Mouse (Mus musculus): ENCODE data around the gene Slc45a1. TPM values are rescaled to one million over a fixed set of nuclear protein-coding genes. Genes with fewer than 3 reads are reported as not detected.
A peak's percentile ranks its signal among the peaks of the same experiment; 100 is the strongest.

The Slc45a1 gene
- polyA plus RNA-seq, 1 experiment, result 0.42 TPM

DNA sequence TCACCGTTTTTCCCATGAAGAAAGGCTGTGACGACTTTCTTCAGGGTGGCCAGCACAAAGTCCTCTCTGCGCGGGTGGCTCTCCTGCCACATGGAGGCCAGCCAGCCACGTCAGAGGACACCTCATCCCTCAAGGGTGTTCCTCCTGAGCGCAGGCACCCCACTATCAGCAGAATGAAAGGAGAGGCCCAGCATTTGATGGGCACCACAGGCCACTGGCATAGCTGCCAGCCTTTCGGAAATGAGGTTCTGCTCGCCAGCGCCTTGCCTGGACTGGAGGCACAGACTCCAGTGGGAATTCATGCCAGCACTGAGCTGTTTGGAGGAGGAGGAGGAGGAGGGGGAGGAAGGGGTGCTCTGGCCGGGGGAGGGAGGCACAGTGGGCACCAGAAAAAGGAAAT, 16.4 kb downstream of the Slc45a1 start:
- no peak for TF ChIP-seq CTCF (IDR thresholded peaks at IDR 0.05; ENCODE audit: control insufficient read depth, insufficient read depth, insufficient replicate concordance, low read depth, low read length)
- no peak for TF ChIP-seq POLR2A (IDR thresholded peaks at IDR 0.05; ENCODE audit: control insufficient read depth, low read depth, low read length)
- no peak overlapping the region for H3K4me3 ChIP-seq (ENCODE audit: control insufficient read depth, low read depth, low read length)
- H3K27me3 ChIP-seq (ENCODE audit: control insufficient read depth, insufficient read depth, low read length), result no peaks in the 10 kb centered on the region
- no peaks in the 10 kb centered on the region for H3K4me1 ChIP-seq (ENCODE audit: control insufficient read depth, insufficient read depth, low read length)
- H3K36me3 ChIP-seq (ENCODE audit: control insufficient read depth, insufficient read depth, low read length), result no peaks in the 10 kb centered on the region
- no peak overlapping the region for H3K27ac ChIP-seq (ENCODE audit: control insufficient read depth, insufficient read depth, low read depth, low read length)

- Histone ChIP-seq H3K4me3 (ENCODE audit: control insufficient read depth, low read depth, low read length) (no peak overlapping the region), H3K27me3 (ENCODE audit: control insufficient read depth, insufficient read depth, low read length) (no peaks in the 10 kb centered on the region), H3K36me3 (ENCODE audit: control insufficient read depth, insufficient read depth, low read length) (no peaks in the 10 kb centered on the region), H3K4me1 (ENCODE audit: control insufficient read depth, insufficient read depth, low read length) (no peaks in the 10 kb centered on the region), H3K27ac (ENCODE audit: control insufficient read depth, insufficient read depth, low read depth, low read length) (no peak overlapping the region)
- no peak for TF ChIP-seq POLR2A (IDR thresholded peaks at IDR 0.05; ENCODE audit: control insufficient read depth, low read depth, low read length)
- TF ChIP-seq CTCF (IDR thresholded peaks at IDR 0.05; ENCODE audit: control insufficient read depth, insufficient read depth, insufficient replicate concordance, low read depth, low read length), result no peak
Measured at GRCm38 (mm10) chr4:150629266-150629665, 22.7 kb downstream of the Slc45a1 start.

DNA sequence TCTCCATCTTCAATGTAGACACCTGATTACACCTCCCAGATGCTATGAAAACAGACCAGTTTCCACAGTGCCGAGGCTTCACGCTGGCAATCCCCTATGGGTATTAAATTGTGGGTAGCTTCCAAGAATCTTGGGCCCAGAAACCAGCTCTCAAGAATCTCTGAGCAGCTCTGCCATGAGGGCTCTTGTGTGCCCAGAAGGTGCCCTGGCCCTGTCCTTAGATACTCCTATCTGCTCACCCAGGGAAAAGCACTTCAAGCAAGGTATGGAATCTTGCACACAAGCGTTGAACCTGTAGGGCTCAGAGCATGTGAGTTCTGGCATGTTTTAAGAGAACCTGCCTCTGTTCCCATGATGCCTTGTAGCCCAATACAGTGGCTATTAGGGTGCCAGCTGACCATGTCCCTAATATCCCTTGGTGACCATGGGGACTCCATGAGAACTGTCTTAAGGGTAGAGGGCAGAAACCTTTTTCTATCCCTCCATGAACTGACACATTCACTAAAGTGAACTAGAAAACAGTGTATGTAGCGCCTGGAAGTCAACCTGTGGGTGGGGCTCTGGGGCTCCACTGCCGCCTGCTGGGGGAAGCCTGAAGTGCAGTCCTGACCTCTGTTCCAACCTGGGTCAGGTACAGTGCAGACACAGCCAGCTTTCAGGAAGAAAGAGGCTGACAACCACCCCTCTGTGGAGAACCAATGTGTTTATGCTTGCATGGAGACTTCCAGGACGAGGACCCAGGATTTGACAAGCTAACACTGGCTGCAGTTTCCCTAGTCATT, 25.8 kb downstream of the Slc45a1 start:
- H3K36me3 ChIP-seq (ENCODE audit: control insufficient read depth, insufficient read depth, low read length), result no peaks in the 10 kb centered on the region
- TF ChIP-seq CTCF (IDR thresholded peaks at IDR 0.05; ENCODE audit: control insufficient read depth, insufficient read depth, insufficient replicate concordance, low read depth, low read length), result peak; percentile 69; the same call in 1 of the 2 replicates
- TF ChIP-seq POLR2A (IDR thresholded peaks at IDR 0.05; ENCODE audit: control insufficient read depth, low read depth, low read length), result no peak
- no peak overlapping the region for H3K27ac ChIP-seq (ENCODE audit: control insufficient read depth, insufficient read depth, low read depth, low read length)
- H3K4me3 ChIP-seq (ENCODE audit: control insufficient read depth, low read depth, low read length), result peak overlapping the region; percentile 75; the same call in 1 of the 2 replicates
- no peaks in the 10 kb centered on the region for H3K4me1 ChIP-seq (ENCODE audit: control insufficient read depth, insufficient read depth, low read length)
- no peaks in the 10 kb centered on the region for H3K27me3 ChIP-seq (ENCODE audit: control insufficient read depth, insufficient read depth, low read length)

DNA sequence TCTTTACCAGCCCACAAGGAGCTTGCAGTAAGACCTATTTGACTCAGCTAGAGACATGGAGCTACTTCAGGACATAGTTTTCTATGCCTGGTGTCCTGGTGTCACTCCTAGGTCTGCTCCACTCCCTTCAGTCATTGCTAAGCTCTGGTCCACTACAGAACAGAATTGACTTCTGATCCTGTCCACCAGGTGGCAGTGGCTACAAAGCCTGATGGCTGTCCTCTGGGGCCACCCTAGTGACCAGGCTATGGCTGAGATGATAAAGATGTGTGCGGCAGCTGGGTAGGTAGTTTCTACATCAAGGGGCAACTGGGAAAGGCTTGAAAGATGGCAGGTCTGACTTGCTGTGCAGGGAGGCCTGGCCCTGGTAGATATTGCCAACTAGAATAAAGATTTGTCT, 26.5 kb downstream of the Slc45a1 start:
- Histone ChIP-seq H3K27ac (ENCODE audit: control insufficient read depth, insufficient read depth, low read depth, low read length) (no peak overlapping the region), H3K36me3 (ENCODE audit: control insufficient read depth, insufficient read depth, low read length) (no peaks in the 10 kb centered on the region)
- TF ChIP-seq CTCF (IDR thresholded peaks at IDR 0.05; ENCODE audit: control insufficient read depth, insufficient read depth, insufficient replicate concordance, low read depth, low read length) (peak; percentile 64; the same call in 1 of the 2 replicates), POLR2A (IDR thresholded peaks at IDR 0.05; ENCODE audit: control insufficient read depth, low read depth, low read length) (no peak)

DNA sequence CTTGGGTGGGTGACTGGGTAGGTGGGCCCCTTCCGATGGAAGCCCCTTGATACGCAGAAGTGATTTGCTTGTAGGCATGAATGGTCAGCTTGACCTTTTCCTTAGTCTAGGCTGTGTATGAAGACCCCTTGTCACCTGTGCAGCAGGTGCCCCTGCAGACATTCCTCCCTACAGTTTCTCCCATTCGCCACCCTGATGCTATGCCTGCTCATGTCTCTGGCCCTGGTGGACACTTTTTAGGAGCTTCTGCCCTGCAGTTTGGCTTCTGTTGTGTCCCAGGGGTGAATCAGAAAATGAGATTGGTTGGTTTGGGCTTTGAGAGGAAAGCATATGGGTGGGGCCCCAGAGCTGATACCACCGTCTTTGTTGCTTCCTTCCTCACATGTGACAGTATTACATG, 27.0 kb downstream of the Slc45a1 start:
- Histone ChIP-seq H3K27me3 (ENCODE audit: control insufficient read depth, insufficient read depth, low read length) (no peaks in the 10 kb centered on the region), H3K4me3 (ENCODE audit: control insufficient read depth, low read depth, low read length) (peak overlapping the region; percentile 75), H3K36me3 (ENCODE audit: control insufficient read depth, insufficient read depth, low read length) (no peaks in the 10 kb centered on the region), H3K4me1 (ENCODE audit: control insufficient read depth, insufficient read depth, low read length) (no peaks in the 10 kb centered on the region), H3K27ac (ENCODE audit: control insufficient read depth, insufficient read depth, low read depth, low read length) (no peak overlapping the region)
- TF ChIP-seq POLR2A (IDR thresholded peaks at IDR 0.05; ENCODE audit: control insufficient read depth, low read depth, low read length) (no peak), CTCF (IDR thresholded peaks at IDR 0.05; ENCODE audit: control insufficient read depth, insufficient read depth, insufficient replicate concordance, low read depth, low read length) (no peak)

More for the DNA sequence above, 26.5 kb downstream of the Slc45a1 start:
- H3K4me3 ChIP-seq (ENCODE audit: control insufficient read depth, low read depth, low read length), result peak overlapping the region; percentile 75
- no peaks in the 10 kb centered on the region for H3K27me3 ChIP-seq (ENCODE audit: control insufficient read depth, insufficient read depth, low read length)
- H3K4me1 ChIP-seq (ENCODE audit: control insufficient read depth, insufficient read depth, low read length), result no peaks in the 10 kb centered on the region

- Histone ChIP-seq H3K4me1 (ENCODE audit: control insufficient read depth, insufficient read depth, low read length) (no peaks in the 10 kb centered on the region), H3K4me3 (ENCODE audit: control insufficient read depth, low read depth, low read length) (peak overlapping the region; percentile 75), H3K27ac (ENCODE audit: control insufficient read depth, insufficient read depth, low read depth, low read length) (no peak overlapping the region), H3K27me3 (ENCODE audit: control insufficient read depth, insufficient read depth, low read length) (no peaks in the 10 kb centered on the region), H3K36me3 (ENCODE audit: control insufficient read depth, insufficient read depth, low read length) (no peaks in the 10 kb centered on the region)
- TF ChIP-seq POLR2A (IDR thresholded peaks at IDR 0.05; ENCODE audit: control insufficient read depth, low read depth, low read length) (no peak), CTCF (IDR thresholded peaks at IDR 0.05; ENCODE audit: control insufficient read depth, insufficient read depth, insufficient replicate concordance, low read depth, low read length) (no peak)
Measured at GRCm38 (mm10) chr4:150624214-150624823, 27.7 kb downstream of the Slc45a1 start.

DNA sequence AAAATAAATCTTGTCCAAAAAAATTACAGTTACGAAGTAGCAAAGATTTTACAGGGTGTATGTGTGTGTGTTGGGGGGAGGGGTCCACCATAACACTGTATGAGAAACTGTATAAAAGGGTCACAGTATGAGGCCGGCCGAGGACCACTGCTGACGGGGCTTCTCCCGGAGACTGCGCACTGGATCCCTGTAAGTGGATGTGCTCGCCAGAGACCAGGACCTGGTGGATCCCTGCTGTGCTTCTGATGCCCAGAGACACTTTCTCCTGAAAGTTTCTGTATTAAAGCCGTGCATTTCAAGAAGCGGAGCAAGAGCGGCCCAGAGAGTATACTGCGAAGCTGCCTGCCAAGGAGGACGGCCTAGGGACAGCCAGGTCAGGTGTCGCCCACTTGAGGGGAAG, 29.3 kb downstream of the Slc45a1 start:
- Histone ChIP-seq H3K4me3 (ENCODE audit: control insufficient read depth, low read depth, low read length) (no peak overlapping the region), H3K27ac (ENCODE audit: control insufficient read depth, insufficient read depth, low read depth, low read length) (no peak overlapping the region), H3K4me1 (ENCODE audit: control insufficient read depth, insufficient read depth, low read length) (no peaks in the 10 kb centered on the region), H3K36me3 (ENCODE audit: control insufficient read depth, insufficient read depth, low read length) (no peaks in the 10 kb centered on the region), H3K27me3 (ENCODE audit: control insufficient read depth, insufficient read depth, low read length) (no peaks in the 10 kb centered on the region)
- no peak for TF ChIP-seq POLR2A (IDR thresholded peaks at IDR 0.05; ENCODE audit: control insufficient read depth, low read depth, low read length)
- no peak for TF ChIP-seq CTCF (IDR thresholded peaks at IDR 0.05; ENCODE audit: control insufficient read depth, insufficient read depth, insufficient replicate concordance, low read depth, low read length)
